Mouse (Mus musculus): ENCODE measurements around the gene Hexdc. TPM values are rescaled to one million over a fixed set of nuclear protein-coding genes. Genes with fewer than 3 reads are reported as not detected.

The Hexdc gene
- polyA plus RNA-seq, 1 experiment from 2014 or later, result 7.3 TPM

DNA sequence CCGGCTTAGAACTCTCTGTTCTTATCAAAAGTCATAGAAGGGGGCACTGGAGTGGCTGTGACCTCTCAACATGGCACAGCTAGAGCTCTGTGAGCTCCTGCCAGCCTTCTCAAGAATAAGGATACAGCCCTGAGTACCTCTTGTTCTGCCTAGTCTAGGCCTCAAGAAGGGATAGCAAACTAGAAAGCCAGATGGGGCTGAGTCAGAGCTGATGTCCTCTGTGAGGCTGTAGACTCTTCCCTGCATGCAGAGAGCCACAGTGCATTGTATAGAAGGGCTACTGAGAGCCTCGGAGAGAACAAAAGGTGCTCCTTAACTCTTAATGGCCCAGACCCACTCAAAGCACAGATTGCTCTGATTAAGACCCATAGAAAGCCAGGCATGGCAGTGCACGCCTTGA, 30.0 kb upstream of the Hexdc start:
- Histone ChIP-seq H3K9me3 (ENCODE audit: control insufficient read depth) (no peaks in the 10 kb centered on the region), H3K27me3 (replicated peaks; ENCODE audit: control insufficient read depth, insufficient read depth, low read length) (no peaks in the 10 kb centered on the region), H3K27ac (ENCODE audit: low read depth, low read length) (no peak overlapping the region), H3K4me1 (replicated peaks; ENCODE audit: control insufficient read depth, insufficient read depth, low read length) (no peaks in the 10 kb centered on the region), H3K4me2 (replicated peaks; ENCODE audit: low read depth) (no peak overlapping the region), H3K36me3 (ENCODE audit: control insufficient read depth, insufficient read depth) (peaks cover 3% of the 10 kb centered on the region; the same call in 1 of the 2 replicates), H3K9ac (ENCODE audit: low read depth, low read length) (no peak overlapping the region), H3K4me3 (ENCODE audit: low read depth, low read length) (no peak overlapping the region)
- 61% methylated on average over 3 of the region's 3 CpGs for WGBS
- no peak for TF ChIP-seq CTCF (IDR thresholded peaks at IDR 0.05; ENCODE audit: low read depth)
- no peak for ATAC-seq

DNA sequence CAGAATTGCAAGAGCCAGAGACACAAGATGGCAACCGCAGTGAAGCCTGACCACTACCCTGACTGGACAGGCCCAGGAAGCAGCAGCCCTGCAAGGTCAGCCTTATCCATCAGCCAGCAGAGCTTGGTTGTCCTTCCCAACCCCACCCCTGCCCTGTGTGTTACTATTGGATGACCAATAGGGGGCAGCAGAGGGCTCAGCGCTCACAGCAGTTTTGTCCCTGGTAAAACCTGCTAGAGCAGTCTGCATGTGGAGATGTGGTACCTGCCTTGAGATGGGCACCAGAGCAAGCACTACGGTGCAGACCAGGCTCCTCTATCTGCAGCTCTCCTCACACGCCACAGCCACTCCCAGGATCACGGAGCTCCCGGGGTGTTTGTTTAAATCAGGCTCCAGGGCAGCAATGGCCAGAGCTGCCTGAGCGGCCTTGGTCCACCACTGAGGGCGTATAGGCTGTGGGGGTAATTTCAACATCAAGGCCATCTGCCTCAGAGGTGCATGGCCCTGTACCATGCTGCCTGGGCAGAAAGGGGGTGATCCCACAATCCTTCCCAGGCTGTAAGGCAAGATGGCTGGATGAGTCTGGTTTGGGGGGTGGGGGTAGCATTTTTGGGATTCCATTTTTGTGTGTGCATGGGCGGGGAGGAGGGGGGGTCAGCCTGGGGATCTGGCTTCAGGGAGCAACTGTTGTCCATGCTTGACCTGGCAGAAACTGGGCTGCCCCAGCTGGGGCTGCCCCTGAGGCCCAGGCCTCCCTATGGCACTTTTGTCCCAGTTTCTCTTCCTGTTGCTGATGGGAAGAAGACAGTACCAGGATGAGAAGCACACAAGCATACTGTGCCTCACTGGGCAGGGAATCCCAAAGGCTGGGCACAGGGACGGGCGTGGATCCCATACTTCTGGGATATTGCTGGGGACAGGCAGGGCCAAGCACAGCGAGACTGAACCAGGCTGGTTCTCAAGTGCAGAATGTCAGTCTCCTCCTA, 27.7 kb upstream of the Hexdc start:
- Histone ChIP-seq H3K36me3 (ENCODE audit: control insufficient read depth, insufficient read depth) (peaks cover 4% of the 10 kb centered on the region; the same call in 1 of the 2 replicates), H3K4me3 (ENCODE audit: low read depth, low read length) (no peak overlapping the region), H3K9ac (ENCODE audit: low read depth, low read length) (no peak overlapping the region), H3K4me2 (replicated peaks; ENCODE audit: low read depth) (no peak overlapping the region), H3K9me3 (ENCODE audit: control insufficient read depth) (no peaks in the 10 kb centered on the region), H3K4me1 (replicated peaks; ENCODE audit: control insufficient read depth, insufficient read depth, low read length) (no peaks in the 10 kb centered on the region), H3K27me3 (replicated peaks; ENCODE audit: control insufficient read depth, insufficient read depth, low read length) (no peaks in the 10 kb centered on the region), H3K27ac (ENCODE audit: low read depth, low read length) (no peak overlapping the region)
- TF ChIP-seq CTCF (IDR thresholded peaks at IDR 0.05; ENCODE audit: low read depth), result peak; percentile 98
- ATAC-seq, result peak; percentile 46; the same call in 1 of the 2 replicates
- 51% methylated on average over 12 of the region's 12 CpGs for WGBS

DNA sequence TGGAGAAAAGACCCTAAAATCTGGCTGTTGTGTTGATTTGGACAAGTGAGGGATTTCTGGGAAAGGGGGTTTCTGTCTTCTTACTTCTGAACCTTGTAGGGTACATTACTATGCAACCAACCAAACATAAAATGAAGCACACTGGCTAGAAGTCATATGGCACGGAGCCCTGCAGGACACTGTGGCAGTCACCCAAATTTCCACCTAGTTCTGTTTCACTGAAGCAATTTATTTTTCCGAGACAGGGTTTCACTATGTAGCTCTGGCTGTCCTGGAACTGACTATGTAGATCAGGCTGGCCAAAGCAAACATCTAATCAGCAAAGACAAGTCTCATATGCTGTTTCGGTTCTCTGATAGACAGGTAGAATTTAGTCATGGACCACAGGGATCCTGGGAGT, 14.6 kb upstream of the Hexdc start:
- no peak for ATAC-seq
- Histone ChIP-seq H3K4me1 (replicated peaks; ENCODE audit: control insufficient read depth, insufficient read depth, low read length) (no peaks in the 10 kb centered on the region), H3K27me3 (replicated peaks; ENCODE audit: control insufficient read depth, insufficient read depth, low read length) (no peaks in the 10 kb centered on the region), H3K9me3 (ENCODE audit: control insufficient read depth) (no peaks in the 10 kb centered on the region), H3K4me2 (replicated peaks; ENCODE audit: low read depth) (no peak overlapping the region), H3K9ac (ENCODE audit: low read depth, low read length) (no peak overlapping the region), H3K36me3 (ENCODE audit: control insufficient read depth, insufficient read depth) (peaks cover 5% of the 10 kb centered on the region; the same call in 1 of the 2 replicates), H3K27ac (ENCODE audit: low read depth, low read length) (no peak overlapping the region), H3K4me3 (ENCODE audit: low read depth, low read length) (no peak overlapping the region)
- WGBS, result 77% methylated on average over 3 of the region's 3 CpGs
- TF ChIP-seq CTCF (IDR thresholded peaks at IDR 0.05; ENCODE audit: low read depth), result no peak

DNA sequence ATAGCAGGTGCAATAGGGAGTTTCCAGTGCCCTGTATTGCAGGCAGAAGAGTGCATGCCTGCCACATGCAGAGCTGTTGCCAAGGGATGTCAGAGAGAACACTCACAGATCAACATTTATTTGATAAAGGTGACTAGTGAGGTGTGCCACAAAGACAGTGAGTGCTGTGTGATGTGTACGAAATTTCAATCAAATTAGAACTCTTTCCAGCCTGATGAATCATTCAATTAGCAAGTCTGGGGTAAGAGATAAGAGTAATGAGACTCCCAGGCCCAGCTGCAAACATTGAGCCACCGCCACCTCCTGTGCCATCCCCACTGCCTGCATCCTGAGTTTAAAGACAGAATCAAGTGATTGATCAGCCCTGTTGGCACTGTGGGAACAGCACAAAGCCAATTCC, 11.5 kb upstream of the Hexdc start:
- no peak for ATAC-seq
- TF ChIP-seq CTCF (IDR thresholded peaks at IDR 0.05; ENCODE audit: low read depth), result no peak
- WGBS, result 70% methylated on average over 2 of the region's 2 CpGs

DNA sequence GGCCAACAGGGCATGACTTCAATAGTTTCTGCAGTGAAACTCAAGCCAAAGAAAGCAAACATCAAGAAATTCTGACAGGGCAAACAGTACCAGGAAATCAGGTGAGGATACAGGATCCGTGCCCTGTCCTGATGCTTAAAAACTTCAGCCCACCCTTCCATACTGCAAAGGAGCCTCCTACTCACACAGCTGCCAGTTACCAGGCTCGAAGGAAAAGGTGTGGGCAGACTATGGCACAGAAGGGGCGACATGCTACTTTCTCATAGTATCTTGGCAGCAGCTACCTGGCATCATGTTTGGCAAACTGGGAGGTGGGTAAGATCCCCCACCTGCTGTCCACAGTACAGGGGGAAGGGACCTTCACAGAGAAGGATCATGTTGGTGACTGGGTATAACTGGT, 10.8 kb upstream of the Hexdc start:
- Histone ChIP-seq H3K4me2 (replicated peaks; ENCODE audit: low read depth) (no peak overlapping the region), H3K9me3 (ENCODE audit: control insufficient read depth) (no peaks in the 10 kb centered on the region), H3K36me3 (ENCODE audit: control insufficient read depth, insufficient read depth) (peaks cover 4% of the 10 kb centered on the region; the same call in 1 of the 2 replicates), H3K27me3 (replicated peaks; ENCODE audit: control insufficient read depth, insufficient read depth, low read length) (no peaks in the 10 kb centered on the region), H3K4me1 (replicated peaks; ENCODE audit: control insufficient read depth, insufficient read depth, low read length) (no peaks in the 10 kb centered on the region), H3K9ac (ENCODE audit: low read depth, low read length) (no peak overlapping the region), H3K27ac (ENCODE audit: low read depth, low read length) (no peak overlapping the region), H3K4me3 (ENCODE audit: low read depth, low read length) (no peak overlapping the region)
- 91% methylated on average over 3 of the region's 3 CpGs for whole genome bisulfite sequencing
- TF ChIP-seq CTCF (IDR thresholded peaks at IDR 0.05; ENCODE audit: low read depth), result no peak
- no peak for ATAC-seq

More for the DNA sequence above, 11.5 kb upstream of the Hexdc start:
- Histone ChIP-seq H3K4me3 (ENCODE audit: low read depth, low read length) (no peak overlapping the region), H3K9ac (ENCODE audit: low read depth, low read length) (no peak overlapping the region), H3K27me3 (replicated peaks; ENCODE audit: control insufficient read depth, insufficient read depth, low read length) (no peaks in the 10 kb centered on the region), H3K9me3 (ENCODE audit: control insufficient read depth) (no peaks in the 10 kb centered on the region), H3K4me2 (replicated peaks; ENCODE audit: low read depth) (no peak overlapping the region), H3K36me3 (ENCODE audit: control insufficient read depth, insufficient read depth) (peaks cover 5% of the 10 kb centered on the region; the same call in 1 of the 2 replicates), H3K4me1 (replicated peaks; ENCODE audit: control insufficient read depth, insufficient read depth, low read length) (no peaks in the 10 kb centered on the region), H3K27ac (ENCODE audit: low read depth, low read length) (no peak overlapping the region)

DNA sequence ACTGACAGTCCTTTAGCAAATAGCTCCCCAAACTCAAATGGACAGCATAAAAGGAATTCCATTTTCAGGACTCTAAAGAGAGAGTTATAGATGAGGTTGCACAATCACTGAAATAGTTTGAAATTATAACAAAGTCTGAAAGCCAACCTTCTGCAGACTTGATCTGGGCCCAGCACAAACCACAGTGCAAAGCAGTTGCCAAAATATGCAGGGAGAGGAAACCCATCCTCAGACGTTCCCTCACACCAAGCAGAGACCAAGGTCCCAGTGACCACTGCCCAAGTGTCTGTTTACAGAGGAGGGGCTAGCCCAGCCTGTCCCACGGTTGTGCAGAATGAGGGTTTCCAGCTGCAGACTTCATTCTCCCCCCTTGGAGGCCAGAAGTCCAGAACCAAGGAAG, 5.6 kb upstream of the Hexdc start:
- no peak for TF ChIP-seq CTCF (IDR thresholded peaks at IDR 0.05; ENCODE audit: low read depth)
- Histone ChIP-seq H3K9ac (ENCODE audit: low read depth, low read length) (no peak overlapping the region), H3K4me3 (ENCODE audit: low read depth, low read length) (no peak overlapping the region), H3K4me1 (replicated peaks; ENCODE audit: control insufficient read depth, insufficient read depth, low read length) (no peaks in the 10 kb centered on the region), H3K27ac (ENCODE audit: low read depth, low read length) (no peak overlapping the region), H3K36me3 (ENCODE audit: control insufficient read depth, insufficient read depth) (no peaks in the 10 kb centered on the region), H3K27me3 (replicated peaks; ENCODE audit: control insufficient read depth, insufficient read depth, low read length) (no peaks in the 10 kb centered on the region), H3K9me3 (ENCODE audit: control insufficient read depth) (no peaks in the 10 kb centered on the region), H3K4me2 (replicated peaks; ENCODE audit: low read depth) (no peak overlapping the region)
- ATAC-seq, result no peak
- 35% methylated on average over 2 of the region's 2 CpGs for WGBS
